Mouse (Mus musculus): ENCODE data around the gene Nos3.

- no peak for TF ChIP-seq CTCF (IDR thresholded peaks at IDR 0.05)
- TF ChIP-seq EP300 (IDR thresholded peaks at IDR 0.05), result no peak
These were observed 47.5 kb downstream of the Nos3 start for GRCm38 (mm10) chr5:24412063-24412462.
